ENCODE assay signal across 8 mouse cellular contexts in the genomic region with DNA sequence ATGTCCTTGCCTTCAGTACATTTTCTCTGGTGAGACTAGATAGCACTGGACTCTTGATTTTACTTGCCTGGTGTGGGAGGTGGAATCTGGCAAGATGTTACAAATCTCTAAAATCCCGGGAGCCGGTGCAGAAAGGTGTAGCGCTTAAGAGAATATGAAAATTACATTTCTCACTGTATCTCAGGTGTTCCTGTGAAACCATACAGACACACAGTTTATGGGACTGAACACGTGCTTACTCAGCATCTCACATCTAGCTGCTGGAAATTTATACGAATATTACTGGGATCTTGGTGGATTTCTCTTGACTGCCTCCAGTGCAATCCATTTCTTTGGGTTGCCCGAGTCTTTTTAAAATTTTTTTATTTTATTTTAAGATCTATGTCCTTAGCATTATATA. TPM values are rescaled to one million over a fixed set of nuclear protein-coding genes. Genes with fewer than 3 reads are reported as not detected.
DNase-seq lines count a peak whose midpoint lies in the region; ATAC-seq and TF ChIP-seq lines count a peak whose summit lies in the region.

No protein-coding gene starts in this region.

- H3K4me1 ChIP-seq in kidney, postnatal 0 days (replicated peaks; ENCODE audit: insufficient read depth, low read length): peaks cover 15% of the 10 kb centered on the region; the same call in 1 of the 2 replicates
- H3K4me1 ChIP-seq in embryonic facial prominence, embryonic 10.5 days: peaks cover 20% of the 10 kb centered on the region
- H3K4me1 ChIP-seq in hindbrain, postnatal 0 days (ENCODE audit: insufficient read depth, low read length): peaks cover 16% of the 10 kb centered on the region
- peaks cover 7% of the 10 kb centered on the region; the same call in 1 of the 2 replicates for H3K4me1 ChIP-seq in midbrain, postnatal 0 days (ENCODE audit: insufficient read depth, low read length)

- no peak for TF ChIP-seq CTCF in kidney, postnatal 0 days (IDR thresholded peaks at IDR 0.05; ENCODE audit: low read depth)
- no peak for TF ChIP-seq CTCF in hindbrain, postnatal 0 days (IDR thresholded peaks at IDR 0.05; ENCODE audit: low read depth)
- no peak for TF ChIP-seq CTCF in midbrain, postnatal 0 days (IDR thresholded peaks at IDR 0.05)

- peak overlapping the region; percentile 99 for H3K4me3 ChIP-seq in kidney, postnatal 0 days (replicated peaks; ENCODE audit: low read depth, low read length)
- peak overlapping the region; percentile 98 for H3K4me3 ChIP-seq in embryonic facial prominence, embryonic 10.5 days
- H3K4me3 ChIP-seq in hindbrain, postnatal 0 days (ENCODE audit: low read length): peak overlapping the region; percentile 99
- peak overlapping the region; percentile 98 for H3K4me3 ChIP-seq in midbrain, postnatal 0 days (ENCODE audit: low read depth, low read length)

- no peaks in the 10 kb centered on the region for H3K9me3 ChIP-seq in kidney, postnatal 0 days (replicated peaks; ENCODE audit: low read length)
- H3K9me3 ChIP-seq in embryonic facial prominence, embryonic 10.5 days: no peaks in the 10 kb centered on the region
- H3K9me3 ChIP-seq in hindbrain, postnatal 0 days (ENCODE audit: low read length): no peaks in the 10 kb centered on the region
- no peaks in the 10 kb centered on the region for H3K9me3 ChIP-seq in midbrain, postnatal 0 days (ENCODE audit: low read length)

- no peaks in the 10 kb centered on the region for H3K27me3 ChIP-seq in kidney, postnatal 0 days (ENCODE audit: insufficient read depth, low read length)
- H3K27me3 ChIP-seq in embryonic facial prominence, embryonic 10.5 days (replicated peaks; ENCODE audit: low read depth, poor library complexity, severe bottlenecking): no peaks in the 10 kb centered on the region
- H3K27me3 ChIP-seq in hindbrain, postnatal 0 days (ENCODE audit: insufficient read depth, low read length): no peaks in the 10 kb centered on the region
- H3K27me3 ChIP-seq in midbrain, postnatal 0 days (ENCODE audit: insufficient read depth, low read length): no peaks in the 10 kb centered on the region

- H3K36me3 ChIP-seq in kidney, postnatal 0 days (ENCODE audit: insufficient read depth, low read length): no peaks in the 10 kb centered on the region
- H3K36me3 ChIP-seq in embryonic facial prominence, embryonic 10.5 days (replicated peaks): peaks cover 25% of the 10 kb centered on the region
- H3K36me3 ChIP-seq in hindbrain, postnatal 0 days (ENCODE audit: insufficient read depth, low read length): no peaks in the 10 kb centered on the region
- H3K36me3 ChIP-seq in midbrain, postnatal 0 days (ENCODE audit: insufficient read depth, low read length): no peaks in the 10 kb centered on the region

- no peak for DNase-seq in kidney, postnatal 0 days (ENCODE audit: low spot score)
- DNase-seq in kidney, postnatal 14 days: no peak
- no peak for DNase-seq in embryonic facial prominence, embryonic 10.5 days (ENCODE audit: low spot score)
- DNase-seq in hindbrain, postnatal 0 days (ENCODE audit: low spot score): no peak
- no peak for DNase-seq in midbrain, postnatal 0 days (ENCODE audit: low spot score)
- no peak for DNase-seq in MN1 (ENCODE audit: low spot score)
- no peak for DNase-seq in gastrocnemius, postnatal 10 days

- no peak overlapping the region for H3K27ac ChIP-seq in kidney, postnatal 0 days
- 0 out of 2 replicates have a peak overlapping the region, but pooled peaks have one; percentile 96 for H3K27ac ChIP-seq in embryonic facial prominence, embryonic 10.5 days (replicated peaks)
- H3K27ac ChIP-seq in hindbrain, postnatal 0 days: peak overlapping the region; percentile 98; the same call in 1 of the 2 replicates
- H3K27ac ChIP-seq in midbrain, postnatal 0 days (ENCODE audit: low read depth, low read length): peak overlapping the region; percentile 96

- 61% methylated on average over 6 of the region's 6 CpGs for WGBS in kidney, postnatal 0 days
- WGBS in embryonic facial prominence, embryonic 10.5 days: 83% methylated on average over 6 of the region's 6 CpGs
- WGBS in hindbrain, postnatal 0 days: 77% methylated on average over 6 of the region's 6 CpGs
- WGBS in midbrain, postnatal 0 days: 76% methylated on average over 6 of the region's 6 CpGs

- H3K4me2 ChIP-seq in kidney, postnatal 0 days (ENCODE audit: low read length): peak overlapping the region; percentile 64
- peak overlapping the region; percentile 76 for H3K4me2 ChIP-seq in hindbrain, postnatal 0 days (ENCODE audit: low read depth, low read length)
- peak overlapping the region; percentile 58 for H3K4me2 ChIP-seq in midbrain, postnatal 0 days (ENCODE audit: low read depth, low read length, poor library complexity, severe bottlenecking)

- peak overlapping the region; percentile 99; the same call in 1 of the 2 replicates for H3K9ac ChIP-seq in kidney, postnatal 0 days (ENCODE audit: low read depth, low read length)
- H3K9ac ChIP-seq in hindbrain, postnatal 0 days (replicated peaks; ENCODE audit: low read length): peak overlapping the region; percentile 97
- H3K9ac ChIP-seq in midbrain, postnatal 0 days (replicated peaks; ENCODE audit: low read length, poor library complexity, severe bottlenecking): peak overlapping the region; percentile 99

- ATAC-seq in kidney, postnatal 0 days (replicated peaks; ENCODE audit: low FRiP score, low read depth): no peak
- no peak for ATAC-seq in hindbrain, postnatal 0 days
- no peak for ATAC-seq in midbrain, postnatal 0 days (ENCODE audit: low FRiP score)
- ATAC-seq in megakaryocyte progenitor cell, adult 5-6 weeks (replicated peaks; ENCODE audit: poor library complexity): no peak

RNA-seq across cellular contexts. Expression of a gene that starts 1.5 kb away (rescaled TPM):
- 261 and 288 TPM in 2 replicates for polyA plus RNA-seq in kidney, postnatal 0 days (2015; fragmentation: Nextera tagmentation; extraction: Ambion mirVana)
- polyA plus RNA-seq in embryonic facial prominence, embryonic 10.5 days (2016; fragmentation: Nextera tagmentation; extraction: Ambion mirVana): 326 and 327 TPM in 2 replicates
- 131 and 134 TPM in 2 replicates for total RNA-seq in hindbrain, postnatal 0 days (2014; rRNA removed)
- polyA plus RNA-seq in hindbrain, postnatal 0 days (2015; fragmentation: Nextera tagmentation; extraction: Ambion mirVana): 583 and 590 TPM in 2 replicates
- 160 and 223 TPM in 2 replicates for total RNA-seq in midbrain, postnatal 0 days (2014; rRNA removed)
- 649 and 656 TPM in 2 replicates for polyA plus RNA-seq in midbrain, postnatal 0 days (2015; fragmentation: Nextera tagmentation; extraction: Ambion mirVana)
- total RNA-seq in gastrocnemius, postnatal 10 days (2021): 10 to 100 TPM; 80.1 to 90.3 TPM
- total RNA-seq in megakaryocyte progenitor cell, adult 5-6 weeks (2015): 140 and 141 TPM in 2 replicates
- total RNA-seq in megakaryocyte progenitor cell, adult 5-6 weeks (2017): 54.8 and 57.9 TPM in 2 replicates

RNA-seq across cellular contexts. Expression of a gene that starts 29.0 kb away (rescaled TPM):
- polyA plus RNA-seq in kidney, postnatal 0 days (2015; fragmentation: Nextera tagmentation; extraction: Ambion mirVana): 2.7 and 4.0 TPM in 2 replicates
- polyA plus RNA-seq in embryonic facial prominence, embryonic 10.5 days (2016; fragmentation: Nextera tagmentation; extraction: Ambion mirVana): 1.6 and 1.9 TPM in 2 replicates
- total RNA-seq in hindbrain, postnatal 0 days (2014; rRNA removed): 1.3 TPM in 1 of 2 replicates, not detected in the other
- 2.0 and 2.2 TPM in 2 replicates for polyA plus RNA-seq in hindbrain, postnatal 0 days (2015; fragmentation: Nextera tagmentation; extraction: Ambion mirVana)
- 0.22 TPM in 1 of 2 replicates, not detected in the other for total RNA-seq in midbrain, postnatal 0 days (2014; rRNA removed)
- 2.0 and 2.8 TPM in 2 replicates for polyA plus RNA-seq in midbrain, postnatal 0 days (2015; fragmentation: Nextera tagmentation; extraction: Ambion mirVana)
- total RNA-seq in gastrocnemius, postnatal 10 days (2021): 1 to 10 TPM in 1 of 2 experiments, under 1 TPM in 1; 0.56 to 1.4 TPM
- 1.0 and 2.2 TPM in 2 replicates for total RNA-seq in megakaryocyte progenitor cell, adult 5-6 weeks (2015)
- 0.61 and 0.83 TPM in 2 replicates for total RNA-seq in megakaryocyte progenitor cell, adult 5-6 weeks (2017)
